Mouse (Mus musculus): ENCODE measurements around the gene Bag5. TPM values are rescaled to one million over a fixed set of nuclear protein-coding genes. Genes with fewer than 3 reads are reported as not detected.

The Bag5 gene
- 10 to 100 TPM; 59.0 to 65.9 (median 59.6) TPM for total RNA-seq (2022)

GRCm38 (mm10) chr12:111713004-111713651 is at the start of gene Bag5, which contains the start of gene Apopt1:
Bag5 (minus strand) TSS chr12:111713257.
Apopt1 (plus strand) TSS chr12:111713261.
- peak; percentile 80 to 85 for DNase-seq (ENCODE audit: low spot score in 2 of 2)

- no peak for DNase-seq (ENCODE audit: low spot score in 2 of 2)
Observed at GRCm38 (mm10) chr12:111760306-111760908, 47.4 kb upstream of the Bag5 start.

GRCm38 (mm10) chr12:111759176-111760061 is 46.4 kb upstream of the Bag5 start:
- DNase-seq (ENCODE audit: low spot score in 2 of 2), result peak in 1 of 2 experiments; percentile 39

- DNase-seq (ENCODE audit: low spot score in 2 of 2), result peak; percentile 65 to 75
Observed at GRCm38 (mm10) chr12:111758381-111759175, 45.5 kb upstream of the Bag5 start, which contains the start of gene Klc1. Klc1 (plus strand) TSS chr12:111758849.

- peak in 1 of 2 experiments; percentile 25 for DNase-seq (ENCODE audit: low spot score in 2 of 2)
Observed at GRCm38 (mm10) chr12:111757561-111758325, 44.7 kb upstream of the Bag5 start.

- no peak for DNase-seq (ENCODE audit: low spot score in 2 of 2)
Observed at GRCm38 (mm10) chr12:111756698-111757082, 43.6 kb upstream of the Bag5 start.

GRCm38 (mm10) chr12:111756082-111756697 is 43.1 kb upstream of the Bag5 start:
- DNase-seq (ENCODE audit: low spot score in 2 of 2), result no peak

GRCm38 (mm10) chr12:111755231-111755630 is 42.2 kb upstream of the Bag5 start:
- DNase-seq (ENCODE audit: low spot score in 2 of 2), result no peak

- DNase-seq (ENCODE audit: low spot score in 2 of 2), result no peak
Observed at GRCm38 (mm10) chr12:111754710-111755109, 41.7 kb upstream of the Bag5 start.

- no peak for DNase-seq (ENCODE audit: low spot score in 2 of 2)
Observed at GRCm38 (mm10) chr12:111753347-111753746, 40.3 kb upstream of the Bag5 start.

GRCm38 (mm10) chr12:111752491-111752890 is 39.4 kb upstream of the Bag5 start:
- DNase-seq (ENCODE audit: low spot score in 2 of 2), result peak in 1 of 2 experiments; percentile 53

GRCm38 (mm10) chr12:111750739-111751138 is 37.7 kb upstream of the Bag5 start:
- DNase-seq (ENCODE audit: low spot score in 2 of 2), result no peak

GRCm38 (mm10) chr12:111747421-111747820 is 34.4 kb upstream of the Bag5 start:
- no peak for DNase-seq (ENCODE audit: low spot score in 2 of 2)

- no peak for DNase-seq (ENCODE audit: low spot score in 2 of 2)
Observed at GRCm38 (mm10) chr12:111746091-111746490, 33.0 kb upstream of the Bag5 start.

- DNase-seq (ENCODE audit: low spot score in 2 of 2), result no peak
Observed at GRCm38 (mm10) chr12:111745274-111745673, 32.2 kb upstream of the Bag5 start.

GRCm38 (mm10) chr12:111743981-111744423 is 30.9 kb upstream of the Bag5 start:
- DNase-seq (ENCODE audit: low spot score in 2 of 2), result no peak

GRCm38 (mm10) chr12:111743419-111743818 is 30.4 kb upstream of the Bag5 start:
- no peak for DNase-seq (ENCODE audit: low spot score in 2 of 2)

GRCm38 (mm10) chr12:111741338-111741737 is 28.3 kb upstream of the Bag5 start:
- DNase-seq (ENCODE audit: low spot score in 2 of 2), result no peak

- DNase-seq (ENCODE audit: low spot score in 2 of 2), result peak in 1 of 2 experiments; percentile 63
Observed at GRCm38 (mm10) chr12:111738754-111739153, 25.7 kb upstream of the Bag5 start.

GRCm38 (mm10) chr12:111737370-111737769 is 24.3 kb upstream of the Bag5 start:
- no peak for DNase-seq (ENCODE audit: low spot score in 2 of 2)
